Mouse (Mus musculus): Measurements from ENCODE around the gene Ktn1. TPM values are rescaled to one million over a fixed set of nuclear protein-coding genes. Genes with fewer than 3 reads are reported as not detected.

Gene Ktn1
- polyA plus RNA-seq, 1 experiment from 2014 or later = 54.7 TPM

GRCm38 (mm10) chr14:47736471-47736870 lies 88.2 kb downstream of the Ktn1 start:
- Histone ChIP-seq H3K4me3 (replicated peaks) (no peak overlapping the region), H3K9me3 (replicated peaks) (no peaks in the 10 kb centered on the region), H3K9ac (no peak overlapping the region), H3K27me3 (no peaks in the 10 kb centered on the region), H3K36me3 (peaks cover 55% of the 10 kb centered on the region), H3K4me2 (replicated peaks) (no peak overlapping the region), H3K27ac (replicated peaks) (no peak overlapping the region), H3K4me1 (no peaks in the 10 kb centered on the region)
- ATAC-seq (ENCODE audit: insufficient number of reproducible peaks, low FRiP score, low TSS enrichment, low read depth) = no peak
- WGBS = 80% methylated on average over 8 of the region's 8 CpGs

GRCm38 (mm10) chr14:47740316-47740996 lies 92.2 kb downstream of the Ktn1 start:
- no peaks in the 10 kb centered on the region for H3K27me3 ChIP-seq
- H3K36me3 ChIP-seq = peaks cover 34% of the 10 kb centered on the region
- H3K9me3 ChIP-seq (replicated peaks) = no peaks in the 10 kb centered on the region
- no peak overlapping the region for H3K4me2 ChIP-seq (replicated peaks)
- H3K9ac ChIP-seq = no peak overlapping the region
- H3K4me1 ChIP-seq = 0 out of 2 replicates have a peak, but pooled peaks cover 7% of the 10 kb centered on the region
- no peak overlapping the region for H3K4me3 ChIP-seq (replicated peaks)
- ATAC-seq (ENCODE audit: insufficient number of reproducible peaks, low FRiP score, low TSS enrichment, low read depth) = no peak
- no peak overlapping the region for H3K27ac ChIP-seq (replicated peaks)
- WGBS = 91% methylated on average over 5 of the region's 5 CpGs

- no peak for ATAC-seq (ENCODE audit: insufficient number of reproducible peaks, low FRiP score, low TSS enrichment, low read depth)
- 76% methylated on average over 2 of the region's 2 CpGs for WGBS
- H3K27me3 ChIP-seq = no peaks in the 10 kb centered on the region
- no peak overlapping the region for H3K4me3 ChIP-seq (replicated peaks)
- H3K4me1 ChIP-seq = 0 out of 2 replicates have a peak, but pooled peaks cover 7% of the 10 kb centered on the region
- no peak overlapping the region for H3K4me2 ChIP-seq (replicated peaks)
- H3K9me3 ChIP-seq (replicated peaks) = no peaks in the 10 kb centered on the region
- peaks cover 30% of the 10 kb centered on the region for H3K36me3 ChIP-seq
- no peak overlapping the region for H3K27ac ChIP-seq (replicated peaks)
- no peak overlapping the region for H3K9ac ChIP-seq
Measured at GRCm38 (mm10) chr14:47741046-47741445, 92.8 kb downstream of the Ktn1 start.

DNA sequence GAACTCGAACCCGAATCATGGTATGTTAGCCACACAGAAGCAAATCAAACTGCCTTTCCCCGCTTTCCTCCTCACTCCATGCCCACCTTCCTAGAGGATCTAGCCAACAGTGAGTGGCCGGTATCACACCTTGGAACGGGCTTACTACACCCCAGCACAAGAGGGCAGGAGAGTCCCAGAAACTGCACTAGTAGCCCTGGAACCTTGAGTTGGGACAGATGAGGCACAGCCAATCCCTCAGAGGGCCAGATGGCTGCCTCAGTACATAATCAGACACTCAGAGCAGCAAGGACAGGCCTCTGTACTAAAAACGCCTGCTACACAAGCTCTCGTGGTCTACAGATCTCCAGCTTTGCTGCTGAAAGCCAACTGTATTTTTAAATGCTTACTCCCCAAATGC lies 94.4 kb downstream of the Ktn1 start:
- Histone ChIP-seq H3K4me2 (replicated peaks) (no peak overlapping the region), H3K36me3 (peaks cover 16% of the 10 kb centered on the region), H3K27me3 (no peaks in the 10 kb centered on the region), H3K4me1 (peaks cover 12% of the 10 kb centered on the region; the same call in 1 of the 2 replicates), H3K4me3 (replicated peaks) (no peak overlapping the region), H3K9ac (no peak overlapping the region), H3K9me3 (replicated peaks) (no peaks in the 10 kb centered on the region), H3K27ac (replicated peaks) (no peak overlapping the region)
- WGBS = 86% methylated on average over 7 of the region's 7 CpGs
- no peak for ATAC-seq (ENCODE audit: insufficient number of reproducible peaks, low FRiP score, low TSS enrichment, low read depth)

GRCm38 (mm10) chr14:47745086-47745485 lies 96.8 kb downstream of the Ktn1 start:
- ATAC-seq (ENCODE audit: insufficient number of reproducible peaks, low FRiP score, low TSS enrichment, low read depth) = no peak; the same call in 1 of the 2 replicates
- Histone ChIP-seq H3K27me3 (no peaks in the 10 kb centered on the region), H3K4me2 (replicated peaks) (no peak overlapping the region), H3K4me3 (replicated peaks) (no peak overlapping the region), H3K4me1 (peaks cover 18% of the 10 kb centered on the region; the same call in 1 of the 2 replicates), H3K9me3 (replicated peaks) (no peaks in the 10 kb centered on the region), H3K36me3 (0 out of 2 replicates have a peak, but pooled peaks cover 3% of the 10 kb centered on the region), H3K9ac (no peak overlapping the region), H3K27ac (replicated peaks) (0 out of 2 replicates have a peak overlapping the region, but pooled peaks have one; percentile 1)
- 39% methylated on average over 4 of the region's 4 CpGs for WGBS

DNA sequence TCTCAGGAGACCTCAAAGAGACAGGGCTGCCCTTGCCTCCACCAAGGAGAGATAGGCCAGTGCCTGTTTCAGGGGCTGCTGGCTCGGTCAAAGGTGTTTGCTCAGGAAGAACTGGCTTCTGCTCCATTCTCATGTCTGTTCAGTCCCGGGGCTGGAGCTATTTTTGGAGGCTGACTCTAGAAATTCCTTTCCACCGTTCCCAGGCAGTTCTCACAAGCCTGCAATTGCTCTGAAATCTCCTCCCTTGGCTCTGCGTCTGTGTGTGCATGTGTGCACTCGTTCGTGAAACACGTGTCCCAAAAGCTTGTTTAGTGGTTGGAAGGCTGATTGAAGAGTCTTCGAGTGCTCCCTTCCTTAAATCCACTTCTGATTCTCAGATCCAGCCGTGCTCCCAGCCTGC lies 99.3 kb downstream of the Ktn1 start:
- ATAC-seq (ENCODE audit: insufficient number of reproducible peaks, low FRiP score, low TSS enrichment, low read depth) = no peak
- no peaks in the 10 kb centered on the region for H3K27me3 ChIP-seq
- 31% methylated on average over 9 of the region's 9 CpGs for WGBS
- H3K27ac ChIP-seq (replicated peaks) = peak overlapping the region; percentile 76; the same call in 1 of the 2 replicates
- H3K4me1 ChIP-seq = peaks cover 23% of the 10 kb centered on the region
- H3K4me2 ChIP-seq (replicated peaks) = no peak overlapping the region
- no peak overlapping the region for H3K4me3 ChIP-seq (replicated peaks)
- H3K36me3 ChIP-seq = no peaks in the 10 kb centered on the region
- H3K9ac ChIP-seq = no peak overlapping the region
- no peaks in the 10 kb centered on the region for H3K9me3 ChIP-seq (replicated peaks)

DNA sequence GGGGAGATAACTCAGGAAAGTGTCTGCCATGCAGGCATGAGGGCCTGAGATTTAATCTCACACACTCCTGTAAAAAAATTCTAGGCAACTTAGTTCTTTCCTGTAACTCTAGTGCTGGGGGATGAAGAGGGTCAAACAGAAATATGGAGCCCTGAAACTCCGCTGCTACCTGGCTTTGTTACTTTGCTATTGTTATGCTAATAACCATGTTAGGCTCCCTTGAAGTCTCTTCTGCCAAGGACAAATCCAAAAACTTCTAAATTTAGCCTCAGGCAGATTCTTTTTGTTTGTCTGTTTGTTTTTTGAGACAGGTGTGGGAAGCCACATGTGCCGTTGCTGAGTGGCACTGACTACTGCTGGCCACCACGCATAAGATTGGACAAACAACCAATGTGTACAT lies 100.5 kb downstream of the Ktn1 start:
- ATAC-seq (ENCODE audit: insufficient number of reproducible peaks, low FRiP score, low TSS enrichment, low read depth) = no peak
- no peaks in the 10 kb centered on the region for H3K27me3 ChIP-seq
- H3K27ac ChIP-seq (replicated peaks) = no peak overlapping the region
- H3K9me3 ChIP-seq (replicated peaks) = no peaks in the 10 kb centered on the region
- 83% methylated on average over 3 of the region's 3 CpGs for WGBS
- no peak overlapping the region for H3K4me3 ChIP-seq (replicated peaks)
- no peaks in the 10 kb centered on the region for H3K36me3 ChIP-seq
- peaks cover 28% of the 10 kb centered on the region for H3K4me1 ChIP-seq
- H3K9ac ChIP-seq = no peak overlapping the region
- no peak overlapping the region for H3K4me2 ChIP-seq (replicated peaks)

- Histone ChIP-seq H3K4me2 (replicated peaks) (no peak overlapping the region), H3K36me3 (no peaks in the 10 kb centered on the region), H3K4me1 (peaks cover 30% of the 10 kb centered on the region), H3K4me3 (replicated peaks) (no peak overlapping the region), H3K27ac (replicated peaks) (no peak overlapping the region), H3K9ac (no peak overlapping the region), H3K9me3 (replicated peaks) (no peaks in the 10 kb centered on the region), H3K27me3 (no peaks in the 10 kb centered on the region)
- no peak for ATAC-seq (ENCODE audit: insufficient number of reproducible peaks, low FRiP score, low TSS enrichment, low read depth)
- 36% methylated on average over 8 of the region's 8 CpGs for WGBS
Measured at GRCm38 (mm10) chr14:47751422-47752205, 103.4 kb downstream of the Ktn1 start.

DNA sequence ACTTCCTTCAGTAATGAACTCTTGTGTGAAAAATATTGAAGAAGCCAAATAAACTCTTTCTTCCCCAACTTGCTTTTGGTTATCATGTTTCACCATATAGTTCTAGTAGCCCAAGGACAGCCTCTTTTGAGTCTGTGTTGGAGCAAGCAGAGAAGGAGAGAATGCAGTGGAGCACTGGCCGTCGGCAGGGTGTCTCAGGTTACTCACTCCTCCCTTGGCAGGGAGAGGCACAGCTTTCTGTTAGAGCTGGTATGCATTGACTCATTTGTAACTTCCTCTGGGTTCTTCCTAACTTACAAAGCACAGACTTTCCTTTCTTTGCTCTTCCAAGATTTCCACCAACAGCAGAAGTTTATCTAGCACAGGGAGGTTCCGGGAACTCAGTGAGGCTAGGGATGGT lies 105.3 kb downstream of the Ktn1 start:
- H3K9ac ChIP-seq = no peak overlapping the region
- no peak overlapping the region for H3K27ac ChIP-seq (replicated peaks)
- no peak overlapping the region for H3K4me2 ChIP-seq (replicated peaks)
- H3K4me1 ChIP-seq = peaks cover 20% of the 10 kb centered on the region
- ATAC-seq (ENCODE audit: insufficient number of reproducible peaks, low FRiP score, low TSS enrichment, low read depth) = no peak
- H3K9me3 ChIP-seq (replicated peaks) = no peaks in the 10 kb centered on the region
- no peaks in the 10 kb centered on the region for H3K36me3 ChIP-seq
- WGBS = 28% methylated on average over 3 of the region's 3 CpGs
- H3K4me3 ChIP-seq (replicated peaks) = no peak overlapping the region
- no peaks in the 10 kb centered on the region for H3K27me3 ChIP-seq

GRCm38 (mm10) chr14:47754253-47754897 lies 106.1 kb downstream of the Ktn1 start:
- 64% methylated on average over 4 of the region's 4 CpGs for WGBS
- H3K9ac ChIP-seq = no peak overlapping the region
- ATAC-seq (ENCODE audit: insufficient number of reproducible peaks, low FRiP score, low TSS enrichment, low read depth) = no peak
- H3K4me2 ChIP-seq (replicated peaks) = no peak overlapping the region
- no peaks in the 10 kb centered on the region for H3K9me3 ChIP-seq (replicated peaks)
- H3K27me3 ChIP-seq = no peaks in the 10 kb centered on the region
- peaks cover 20% of the 10 kb centered on the region for H3K4me1 ChIP-seq
- no peak overlapping the region for H3K27ac ChIP-seq (replicated peaks)
- H3K4me3 ChIP-seq (replicated peaks) = no peak overlapping the region
- no peaks in the 10 kb centered on the region for H3K36me3 ChIP-seq

DNA sequence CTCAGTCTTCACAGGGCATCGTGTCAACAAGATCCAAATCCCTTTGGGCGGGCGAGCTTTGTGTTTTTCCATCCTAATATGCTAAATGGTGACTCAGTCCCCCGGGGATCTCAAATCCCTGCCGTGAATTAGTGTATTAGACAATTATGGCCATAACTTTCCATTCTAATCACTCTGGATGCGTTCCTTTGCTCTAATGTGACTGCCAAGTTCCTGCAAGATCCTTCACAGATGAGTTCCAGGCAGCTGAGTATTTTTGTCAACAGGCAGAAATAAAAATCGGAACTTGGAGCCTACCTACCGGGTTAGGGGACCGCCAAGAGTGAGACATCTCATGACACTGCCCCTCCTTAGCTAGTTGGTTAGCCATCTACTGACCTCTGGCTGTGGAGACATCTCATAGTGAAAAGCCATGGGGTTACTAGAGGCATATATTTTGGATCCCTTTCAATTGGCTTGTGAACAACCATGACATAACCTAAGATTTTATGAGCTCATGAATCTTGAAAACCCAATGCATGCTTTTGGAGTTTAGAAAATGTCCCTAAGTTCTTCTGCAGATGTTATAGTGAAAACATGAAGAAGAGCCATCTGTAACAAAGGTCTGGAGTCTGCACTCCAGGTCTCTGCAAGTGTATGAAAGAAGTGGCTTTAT lies 108.3 kb downstream of the Ktn1 start:
- no peak for ATAC-seq (ENCODE audit: insufficient number of reproducible peaks, low FRiP score, low TSS enrichment, low read depth)
- Histone ChIP-seq H3K4me3 (replicated peaks) (no peak overlapping the region), H3K9me3 (replicated peaks) (no peaks in the 10 kb centered on the region), H3K4me1 (peaks cover 20% of the 10 kb centered on the region), H3K9ac (no peak overlapping the region), H3K4me2 (replicated peaks) (no peak overlapping the region), H3K27ac (replicated peaks) (no peak overlapping the region), H3K36me3 (no peaks in the 10 kb centered on the region), H3K27me3 (no peaks in the 10 kb centered on the region)
- 61% methylated on average over 9 of the region's 9 CpGs for WGBS
